Mouse (Mus musculus): ENCODE data around the gene Insig1.

The Insig1 gene

DNA sequence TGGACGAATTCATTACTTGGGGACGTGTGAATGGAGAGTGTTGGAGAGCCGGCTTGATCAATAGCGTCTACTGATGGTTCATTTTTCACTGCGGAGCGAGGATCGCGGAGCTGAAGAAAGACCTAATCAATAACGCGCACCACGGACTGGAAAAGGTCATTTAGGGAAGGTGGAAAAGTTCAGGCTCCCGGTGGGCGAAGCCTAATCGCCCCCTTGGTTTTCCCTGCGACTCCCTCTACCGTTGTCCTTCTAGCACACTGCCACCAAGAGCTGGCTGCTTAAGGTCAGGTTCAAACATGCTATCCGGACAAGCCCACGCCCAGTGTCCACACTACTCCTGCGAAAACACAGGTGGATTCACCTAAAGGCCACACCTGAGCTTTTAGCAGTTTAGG is 47.4 kb downstream of the Insig1 start:
- no peak for DNase-seq (ENCODE audit: low read depth, low spot score)

DNA sequence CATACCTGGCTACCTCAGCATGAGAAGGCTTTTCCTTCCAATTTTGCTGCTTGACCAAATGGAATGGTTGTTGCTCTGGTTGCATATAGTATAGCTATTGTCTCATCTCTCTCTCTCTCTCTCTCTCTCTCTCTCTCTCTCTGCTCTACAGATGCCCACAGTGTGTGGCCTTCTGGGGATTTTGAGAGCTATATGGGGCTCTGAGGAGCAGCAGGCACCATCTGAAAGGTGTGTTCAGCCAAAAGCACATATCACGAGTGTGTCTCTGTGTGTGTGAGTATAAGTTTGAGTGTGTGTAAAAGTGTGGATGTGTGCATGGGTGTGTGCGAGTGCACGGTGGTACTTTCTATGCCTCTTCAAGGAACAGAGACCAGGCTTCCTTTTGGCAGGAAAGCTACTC is 48.4 kb downstream of the Insig1 start:
- DNase-seq (ENCODE audit: low read depth, low spot score), result no peak

DNA sequence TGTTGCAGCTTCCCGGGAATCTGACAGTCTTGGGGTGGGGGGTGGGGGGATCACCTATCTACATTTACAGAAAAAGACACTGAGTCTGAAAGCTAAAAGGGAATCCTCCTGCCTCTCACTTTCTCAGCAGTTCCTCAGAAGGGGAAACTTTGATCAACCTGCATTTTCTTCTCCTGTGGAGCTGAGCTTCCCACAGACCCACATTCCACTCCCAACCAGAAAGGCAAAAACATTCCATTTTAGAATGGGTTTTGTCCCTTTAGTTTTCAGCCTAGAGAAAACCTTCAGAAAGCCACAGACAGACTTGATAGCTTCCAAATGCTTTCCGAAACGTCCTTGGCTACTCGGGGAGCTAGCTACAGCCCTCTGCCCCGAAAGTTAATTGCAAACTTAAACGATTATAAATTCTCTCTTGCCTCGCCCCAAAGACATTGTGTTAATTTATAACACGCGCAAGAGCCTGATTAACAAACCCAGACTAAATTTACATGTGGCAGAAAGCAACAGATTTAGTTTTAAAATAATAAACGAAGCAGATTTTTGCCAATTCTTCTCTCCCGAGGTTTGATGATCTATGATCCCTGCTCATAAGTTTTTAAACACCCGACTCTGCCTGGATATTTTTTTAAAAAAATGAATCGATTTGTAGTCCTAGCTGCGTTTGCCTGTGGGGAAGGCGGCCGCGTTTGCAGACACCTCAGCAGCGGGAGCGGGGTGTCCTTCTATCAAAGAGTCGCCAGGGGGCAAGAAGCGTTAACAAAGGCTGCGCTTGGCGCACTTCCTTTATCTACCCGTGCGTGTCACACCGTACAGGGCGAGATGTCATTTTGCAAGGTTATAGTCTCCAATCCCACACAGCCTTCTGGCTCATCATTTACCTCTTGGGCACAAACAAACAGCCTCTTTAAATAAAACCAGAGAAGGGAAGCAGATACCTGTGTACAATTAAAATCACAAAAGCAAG is 51.6 kb downstream of the Insig1 start:
- DNase-seq (ENCODE audit: low read depth, low spot score), result peak; percentile 93

DNA sequence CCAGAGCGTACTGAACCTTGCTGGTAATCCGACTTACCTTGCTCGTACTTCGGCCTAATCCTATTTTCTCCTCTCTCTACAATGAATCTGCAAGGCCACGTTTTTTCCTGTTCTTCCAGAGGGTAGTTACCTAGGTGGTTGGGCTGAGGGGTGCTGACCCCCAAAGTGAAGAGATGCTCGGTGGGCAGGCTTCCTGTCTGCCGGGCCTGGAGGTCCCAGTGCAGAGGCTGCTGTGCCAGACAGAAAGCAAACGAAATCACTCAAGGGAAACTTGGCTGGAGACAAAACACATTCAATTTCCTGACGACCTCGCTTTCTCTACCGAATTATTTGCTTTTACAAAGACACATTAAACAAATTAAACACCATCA is 52.3 kb downstream of the Insig1 start:
- DNase-seq (ENCODE audit: low read depth, low spot score), result no peak

DNA sequence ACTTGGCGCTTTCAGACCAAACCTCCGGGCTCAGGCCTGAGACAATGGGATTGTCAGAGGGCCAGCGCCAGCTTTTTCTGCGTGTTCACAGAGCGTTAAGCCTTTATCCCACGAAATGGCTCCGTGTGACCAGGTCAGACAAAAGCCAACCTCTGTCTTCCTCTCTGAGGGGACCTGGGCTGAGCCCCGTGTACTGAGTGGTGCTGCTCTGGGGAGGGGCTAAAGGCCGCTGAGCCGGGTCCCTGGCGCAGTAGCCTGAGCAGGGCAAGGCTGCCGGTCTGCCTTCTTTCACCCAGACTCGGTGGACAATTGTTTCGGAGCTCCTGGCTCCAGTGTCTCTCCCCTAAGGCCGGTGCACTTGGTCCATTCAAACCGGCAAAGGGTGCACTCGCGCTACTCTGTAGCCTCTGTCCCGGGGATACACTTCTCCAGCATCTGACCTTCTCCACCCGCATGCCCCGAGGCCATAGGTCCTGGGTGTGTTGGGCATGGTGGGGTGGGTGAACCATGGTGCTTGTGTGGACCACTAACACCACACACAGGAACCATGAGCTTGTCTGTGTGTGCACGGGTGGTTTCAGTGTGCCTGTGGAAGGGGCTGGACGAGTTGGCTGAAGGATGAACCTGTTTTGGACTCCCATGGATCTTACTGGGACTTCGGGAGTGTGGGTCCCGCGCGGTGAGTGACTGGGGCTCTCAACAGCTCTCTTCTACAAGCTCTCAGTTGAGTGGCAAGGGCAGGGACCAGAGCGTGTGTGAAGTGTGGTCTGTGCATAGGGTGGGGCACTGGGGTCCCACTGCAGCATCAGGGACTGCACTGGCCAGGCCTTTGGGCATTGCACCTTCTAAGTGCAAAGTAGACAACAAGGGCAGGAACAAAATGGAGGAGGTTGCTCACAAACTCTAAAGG is 53.4 kb downstream of the Insig1 start:
- no peak for DNase-seq (ENCODE audit: low read depth, low spot score)

All from brain, adult 2 months (tissue).